Mouse (Mus musculus) intestine, embryonic 15.5 days (tissue): ENCODE measurements around the gene Zfc3h1. TPM values are rescaled to one million over a fixed set of nuclear protein-coding genes. Genes with fewer than 3 reads are reported as not detected.
A peak's percentile ranks its signal among the peaks of the same experiment; 100 is the strongest.

ENCODE experiments used
- ATAC-seq: fragments of 200-750 bp; cut with Nextera tagmentation; 2 replicates; pipeline ENCODE4 v1.8.0; 2017; ENCODE audit warnings: moderate TSS enrichment, moderate library complexity
- H3K27ac ChIP-seq: fragments of 300-500 bp; sonication (generic); 2 replicates; pipeline ENCODE4 v1.5.1; 2015; ENCODE audit warnings: mild to moderate bottlenecking, inconsistent platforms
- H3K27me3 ChIP-seq: fragments of 300-500 bp; sonication (generic); replicated peaks from 2 replicates; pipeline ENCODE4 v1.6.1; 2015; ENCODE audit warnings: inconsistent platforms
- H3K36me3 ChIP-seq: fragments of 300-500 bp; sonication (generic); 2 replicates; pipeline ENCODE4 v1.6.1; 2015; ENCODE audit warnings: inconsistent platforms
- H3K4me1 ChIP-seq: fragments of 300-500 bp; sonication (generic); replicated peaks from 2 replicates; pipeline ENCODE4 v1.6.1; 2015; ENCODE audit warnings: inconsistent platforms
- H3K4me2 ChIP-seq: fragments of 300-500 bp; sonication (generic); replicated peaks from 2 replicates; pipeline ENCODE4 v1.6.1; 2015; ENCODE audit warnings: mild to moderate bottlenecking, inconsistent platforms
- H3K4me3 ChIP-seq: fragments of 300-500 bp; sonication (generic); replicated peaks from 2 replicates; pipeline ENCODE4 v1.5.1; 2015; ENCODE audit warnings: inconsistent platforms
- H3K9ac ChIP-seq: fragments of 300-500 bp; sonication (generic); 2 replicates; pipeline ENCODE4 v1.6.1; 2015; ENCODE audit warnings: inconsistent platforms
- H3K9me3 ChIP-seq: fragments of 300-500 bp; sonication (generic); 2 replicates; pipeline ENCODE4 v1.6.1; 2016; ENCODE audit warnings: inconsistent platforms
- WGBS: fragments of 180-500 bp; shearing (Covaris S2); methylation state at CpG from one replicate; pipeline ENCODE4 v1.1.7; 2015; 5-methylcytosine and 5-hydroxymethylcytosine counted together
- polyA plus RNA-seq: library from polyadenylated mRNA; unstranded; fragments of >200 nt; fragmentation: Nextera tagmentation; extraction: Ambion mirVana; gene quantifications from 2 replicates; pipeline ENCODE4 v1.2.1, GENCODE M21; 2015

Zfc3h1 gene
- polyA plus RNA-seq, 1 experiment from 2014 or later: 17.0 TPM

DNA sequence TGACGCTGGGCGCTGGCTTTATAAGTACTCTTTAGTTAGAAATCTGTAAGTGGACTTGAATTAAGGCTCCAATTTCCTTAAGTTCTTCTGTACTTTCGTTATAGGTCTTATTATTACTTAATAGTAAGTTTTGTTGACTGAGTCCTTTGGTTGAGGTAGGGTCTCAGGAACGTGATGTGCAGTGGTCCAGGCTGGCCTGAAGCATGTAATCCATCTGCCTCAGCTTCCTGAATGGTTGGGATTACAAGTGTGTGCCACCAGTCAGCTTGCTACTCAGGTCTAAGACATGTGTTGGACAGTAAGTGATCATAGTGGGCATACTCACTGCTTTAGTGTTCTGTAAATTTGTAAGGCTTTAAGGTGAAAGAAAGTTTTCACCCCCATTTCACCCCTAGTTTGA, 6.3 kb downstream of the Zfc3h1 start:
- Histone ChIP-seq H3K36me3 (0 out of 2 replicates have a peak, but pooled peaks cover 3% of the 10 kb centered on the region), H3K4me2 (no peak overlapping the region), H3K27ac (no peak overlapping the region), H3K9me3 (no peaks in the 10 kb centered on the region), H3K4me3 (no peak overlapping the region), H3K27me3 (no peaks in the 10 kb centered on the region), H3K9ac (no peak overlapping the region), H3K4me1 (0 out of 2 replicates have a peak, but pooled peaks cover 4% of the 10 kb centered on the region)
- WGBS: 89% methylated on average over 4 of the region's 4 CpGs
- no peak for ATAC-seq

DNA sequence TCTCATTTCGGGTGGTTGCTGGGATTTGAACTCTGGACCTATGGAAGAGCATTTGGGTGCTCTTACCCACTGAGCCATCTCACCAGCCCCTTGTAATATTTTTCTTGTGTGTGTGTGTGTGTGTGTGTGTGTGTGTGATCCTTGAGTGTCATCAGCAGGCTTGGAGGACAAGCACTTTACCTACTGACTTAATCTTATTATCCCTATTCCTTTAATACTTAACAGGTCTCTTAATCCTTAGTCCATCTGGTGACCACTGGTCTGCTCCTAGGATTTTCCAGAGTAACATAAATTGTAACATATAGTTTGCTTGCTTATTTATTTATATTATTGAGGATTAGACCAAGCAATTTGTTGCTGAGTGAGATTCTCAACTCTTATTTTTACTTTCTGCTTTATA, 7.1 kb downstream of the Zfc3h1 start:
- 0 out of 2 replicates have a peak, but pooled peaks cover 3% of the 10 kb centered on the region for H3K36me3 ChIP-seq
- H3K27me3 ChIP-seq: no peaks in the 10 kb centered on the region
- H3K4me1 ChIP-seq: 0 out of 2 replicates have a peak, but pooled peaks cover 6% of the 10 kb centered on the region
- no peak for ATAC-seq
- H3K4me3 ChIP-seq: no peak overlapping the region
- no peak overlapping the region for H3K4me2 ChIP-seq
- no peak overlapping the region for H3K27ac ChIP-seq
- H3K9ac ChIP-seq: no peak overlapping the region
- H3K9me3 ChIP-seq: no peaks in the 10 kb centered on the region
- 86% methylated on average over 1 of the region's 1 CpGs for WGBS

DNA sequence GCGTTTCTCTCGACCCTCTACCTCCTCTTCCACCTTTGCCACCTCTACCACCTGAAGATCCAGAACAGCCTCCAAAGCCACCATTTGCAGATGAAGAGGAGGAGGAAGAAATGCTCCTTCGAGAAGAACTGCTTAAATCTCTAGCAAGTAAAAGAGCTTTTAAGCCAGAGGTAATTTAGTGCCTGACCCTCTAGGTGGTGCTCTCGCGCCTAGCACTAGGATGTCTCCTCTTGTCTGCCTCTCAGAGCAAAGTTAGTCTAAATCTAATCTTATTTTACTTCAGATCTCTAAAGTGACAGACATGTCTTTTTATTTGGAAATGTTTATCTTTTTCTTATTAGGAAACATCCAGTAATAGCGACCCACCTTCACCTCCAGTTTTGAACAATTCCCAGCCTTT, 21.6 kb downstream of the Zfc3h1 start:
- Histone ChIP-seq H3K9me3 (no peaks in the 10 kb centered on the region), H3K4me1 (no peaks in the 10 kb centered on the region), H3K9ac (no peak overlapping the region), H3K27me3 (no peaks in the 10 kb centered on the region), H3K27ac (no peak overlapping the region), H3K4me3 (no peak overlapping the region), H3K4me2 (no peak overlapping the region), H3K36me3 (peaks cover 12% of the 10 kb centered on the region)
- peak; percentile 45; the same call in 1 of the 2 replicates for ATAC-seq
- 64% methylated on average over 6 of the region's 6 CpGs for WGBS

DNA sequence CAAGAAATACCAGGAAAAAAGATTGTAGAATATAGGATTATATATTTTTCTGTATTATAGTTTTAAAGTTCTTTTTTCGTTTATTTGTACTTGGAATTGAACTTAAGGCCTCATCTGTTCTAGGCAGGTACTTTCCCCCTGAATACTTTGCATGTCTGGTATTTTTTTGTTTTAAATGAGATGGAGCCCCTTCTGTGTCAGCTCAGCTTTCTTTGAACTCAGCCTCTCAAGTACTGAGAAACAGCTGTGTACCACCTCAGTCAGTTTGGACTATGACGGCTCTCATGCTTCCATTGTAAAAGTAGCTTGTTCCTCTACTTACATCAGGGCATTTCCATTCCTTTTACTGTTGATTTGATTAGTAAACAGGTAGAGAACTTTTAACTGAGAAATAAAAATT, 28.7 kb downstream of the Zfc3h1 start:
- Histone ChIP-seq H3K4me1 (no peaks in the 10 kb centered on the region), H3K27ac (no peak overlapping the region), H3K9me3 (no peaks in the 10 kb centered on the region), H3K4me2 (no peak overlapping the region), H3K4me3 (no peak overlapping the region), H3K36me3 (peaks cover 20% of the 10 kb centered on the region), H3K9ac (no peak overlapping the region), H3K27me3 (no peaks in the 10 kb centered on the region)
- 88% methylated on average over 2 of the region's 2 CpGs for WGBS
- ATAC-seq: no peak

DNA sequence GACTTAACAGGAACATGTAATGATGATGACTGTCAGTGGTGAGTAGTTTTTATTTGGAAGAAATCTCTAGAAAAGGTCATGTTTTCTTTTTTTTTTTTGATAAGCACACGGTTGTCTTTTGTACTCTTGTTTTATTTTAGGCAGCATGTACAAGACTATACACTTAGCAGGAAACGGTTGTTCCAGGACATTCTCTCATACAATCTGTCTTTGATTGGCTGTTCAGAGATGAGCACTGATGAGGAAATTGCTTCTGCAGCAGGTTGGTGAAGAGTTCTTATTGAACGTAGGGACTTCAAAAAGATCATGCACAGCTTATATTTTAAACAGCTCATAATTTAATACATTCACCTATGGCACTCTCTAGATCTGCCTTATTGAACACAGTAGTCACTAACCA, 29.3 kb downstream of the Zfc3h1 start:
- Histone ChIP-seq H3K4me2 (no peak overlapping the region), H3K9me3 (no peaks in the 10 kb centered on the region), H3K4me3 (no peak overlapping the region), H3K9ac (no peak overlapping the region), H3K4me1 (no peaks in the 10 kb centered on the region), H3K27me3 (no peaks in the 10 kb centered on the region), H3K27ac (no peak overlapping the region), H3K36me3 (peaks cover 20% of the 10 kb centered on the region)
- WGBS: 85% methylated on average over 3 of the region's 3 CpGs
- ATAC-seq: no peak

DNA sequence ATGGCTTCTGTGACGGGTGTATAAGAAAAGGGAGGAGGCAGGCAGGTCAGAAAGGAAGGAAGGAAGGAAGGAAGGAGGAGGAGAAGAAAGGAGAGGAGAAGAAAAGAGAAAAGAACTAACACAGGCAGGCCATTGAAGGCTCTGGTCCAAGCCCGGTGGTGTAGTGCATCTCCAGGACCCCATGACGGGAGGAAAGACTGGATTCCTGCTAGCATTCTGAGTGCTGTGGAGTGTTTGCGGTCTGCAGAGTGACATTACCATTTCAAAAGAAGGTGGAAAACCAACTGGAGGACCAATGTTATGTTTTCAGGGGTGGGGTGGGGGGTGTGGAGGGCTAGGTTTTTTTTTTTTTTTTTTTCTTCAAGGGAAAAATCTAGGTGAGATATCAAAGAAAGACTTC, 37.2 kb downstream of the Zfc3h1 start:
- H3K4me2 ChIP-seq: no peak overlapping the region
- no peaks in the 10 kb centered on the region for H3K4me1 ChIP-seq
- H3K4me3 ChIP-seq: no peak overlapping the region
- H3K36me3 ChIP-seq: peaks cover 14% of the 10 kb centered on the region
- H3K9ac ChIP-seq: no peak overlapping the region
- no peak for ATAC-seq
- WGBS: 90% methylated on average over 4 of the region's 4 CpGs
- no peak overlapping the region for H3K27ac ChIP-seq
- H3K9me3 ChIP-seq: no peaks in the 10 kb centered on the region
- H3K27me3 ChIP-seq: no peaks in the 10 kb centered on the region

DNA sequence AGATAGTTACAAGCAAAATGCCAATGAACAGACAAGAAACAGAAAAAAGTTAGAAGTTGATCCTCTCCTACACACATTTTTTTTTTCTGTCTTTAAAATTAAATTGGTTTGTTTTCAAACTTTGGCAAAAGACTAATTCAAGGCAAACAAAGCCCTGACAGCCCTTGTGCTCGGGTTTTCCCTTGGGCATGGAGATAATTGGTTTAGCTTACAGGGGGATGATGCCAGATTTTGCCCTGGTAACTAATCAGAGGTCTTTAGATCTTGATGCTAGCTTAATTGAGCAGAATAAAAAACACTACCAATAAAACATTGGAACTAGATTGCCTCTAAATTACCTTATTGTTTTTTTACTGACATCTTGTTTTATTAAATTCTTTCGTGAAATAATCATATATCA, 40.6 kb downstream of the Zfc3h1 start:
- Histone ChIP-seq H3K4me1 (no peaks in the 10 kb centered on the region), H3K4me3 (no peak overlapping the region), H3K4me2 (no peak overlapping the region), H3K9me3 (no peaks in the 10 kb centered on the region), H3K27ac (no peak overlapping the region), H3K36me3 (peaks cover 28% of the 10 kb centered on the region), H3K27me3 (no peaks in the 10 kb centered on the region), H3K9ac (no peak overlapping the region)
- 80% methylated on average over 2 of the region's 2 CpGs for WGBS
- ATAC-seq: no peak

DNA sequence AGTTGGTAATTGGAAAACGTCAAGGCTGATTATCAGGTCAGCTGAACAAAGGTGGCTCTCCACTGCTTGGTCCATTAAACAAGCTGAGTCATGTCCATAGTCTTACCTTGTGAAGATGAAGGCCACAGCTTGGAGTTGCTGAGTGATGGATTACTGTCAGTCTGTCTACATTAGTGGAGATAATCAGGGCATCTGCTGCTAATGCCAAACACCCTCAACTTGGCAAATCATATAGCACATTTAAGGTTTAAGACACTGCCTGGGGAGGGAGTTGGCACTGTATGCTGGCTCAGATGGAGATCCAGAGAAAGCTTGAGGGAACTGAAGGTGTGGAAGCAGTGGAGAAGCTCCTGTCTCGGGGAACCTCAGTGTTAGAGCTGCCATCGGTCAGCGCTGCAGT, 52.5 kb downstream of the Zfc3h1 start:
- no peaks in the 10 kb centered on the region for H3K36me3 ChIP-seq
- H3K4me2 ChIP-seq: no peak overlapping the region
- H3K9ac ChIP-seq: no peak overlapping the region
- H3K27me3 ChIP-seq: no peaks in the 10 kb centered on the region
- no peaks in the 10 kb centered on the region for H3K4me1 ChIP-seq
- H3K27ac ChIP-seq: no peak overlapping the region
- ATAC-seq: no peak
- no peak overlapping the region for H3K4me3 ChIP-seq
- WGBS: 86% methylated on average over 4 of the region's 4 CpGs
- H3K9me3 ChIP-seq: no peaks in the 10 kb centered on the region

DNA sequence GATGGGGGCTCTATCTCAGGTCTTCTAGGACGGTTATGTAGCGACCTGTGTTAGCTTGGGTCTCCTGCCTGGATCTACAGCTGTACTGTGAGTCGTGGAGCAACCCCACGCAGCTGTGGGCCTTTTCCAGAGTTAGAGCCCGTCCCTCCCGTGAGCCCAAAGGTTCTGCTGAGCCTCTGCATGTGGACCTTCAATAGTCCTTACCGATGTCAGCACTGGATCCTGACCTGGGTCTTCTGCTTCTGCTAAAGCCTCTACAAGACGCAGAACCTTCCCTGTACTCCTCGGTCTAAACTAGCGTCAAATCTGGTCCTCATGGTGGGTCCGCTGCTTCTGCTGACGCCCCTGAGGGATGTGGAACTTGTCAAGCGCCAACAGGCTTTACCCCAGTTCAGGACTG, 63.9 kb downstream of the Zfc3h1 start:
- Histone ChIP-seq H3K9me3 (no peaks in the 10 kb centered on the region), H3K27ac (no peak overlapping the region), H3K4me3 (no peak overlapping the region), H3K9ac (no peak overlapping the region), H3K36me3 (no peaks in the 10 kb centered on the region), H3K4me1 (no peaks in the 10 kb centered on the region), H3K27me3 (no peaks in the 10 kb centered on the region), H3K4me2 (no peak overlapping the region)
- no peak for ATAC-seq
- WGBS: 92% methylated on average over 13 of the region's 13 CpGs

DNA sequence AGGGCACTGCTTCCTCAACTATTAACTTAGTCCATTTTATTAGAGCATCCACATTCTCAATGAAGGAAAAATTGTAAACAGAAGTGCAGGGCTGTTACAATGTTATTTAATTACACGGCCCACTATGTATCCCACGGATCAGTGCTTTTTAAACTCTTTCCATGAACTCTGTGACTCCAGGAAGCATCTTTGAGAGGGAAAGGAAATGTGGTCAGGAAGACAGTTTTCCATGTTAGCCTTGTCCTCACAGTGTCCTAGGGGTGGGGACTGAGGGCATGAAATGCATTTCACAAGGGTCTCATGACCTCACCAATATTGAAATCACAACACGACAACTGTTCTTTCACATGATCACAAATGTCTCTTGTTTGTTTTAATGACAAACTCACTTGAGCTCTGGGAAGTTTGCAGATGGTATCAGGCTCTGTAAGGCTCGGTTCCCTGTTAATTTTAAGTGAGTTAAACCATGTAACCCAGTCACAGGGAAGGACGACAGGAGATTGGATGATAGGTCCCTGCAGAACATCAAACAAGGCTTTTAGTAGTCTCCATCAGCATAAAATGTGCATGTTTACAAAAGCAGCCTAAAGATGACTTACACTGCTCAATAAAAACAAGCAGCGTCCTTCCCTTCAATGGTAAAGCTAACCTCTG, 72.7 kb downstream of the Zfc3h1 start:
- H3K4me1 ChIP-seq: no peaks in the 10 kb centered on the region
- no peaks in the 10 kb centered on the region for H3K27me3 ChIP-seq
- no peak for ATAC-seq
- WGBS: 22% methylated on average over 6 of the region's 6 CpGs
- H3K4me2 ChIP-seq: no peak overlapping the region
- H3K9ac ChIP-seq: no peak overlapping the region
- H3K4me3 ChIP-seq: no peak overlapping the region
- H3K36me3 ChIP-seq: no peaks in the 10 kb centered on the region
- H3K9me3 ChIP-seq: no peaks in the 10 kb centered on the region
- H3K27ac ChIP-seq: no peak overlapping the region

DNA sequence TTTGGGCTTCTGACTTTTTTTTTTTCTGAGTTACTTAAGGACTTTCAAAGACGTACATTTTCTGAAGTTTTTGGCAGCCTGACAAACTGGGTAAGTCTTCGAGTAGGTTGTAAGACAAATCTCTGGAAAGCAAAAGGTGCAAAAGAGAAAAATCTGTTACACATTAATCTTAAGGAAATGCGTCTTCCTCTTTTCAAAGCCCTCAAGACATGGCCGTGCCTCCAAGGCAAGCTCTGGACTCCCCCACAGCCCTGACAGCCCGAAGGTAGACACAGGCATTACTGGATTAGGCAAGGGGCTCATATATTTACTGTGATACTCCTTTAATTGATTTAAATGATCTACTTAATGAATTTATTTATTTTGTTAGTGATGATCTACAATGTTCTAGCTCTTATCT, 77.9 kb downstream of the Zfc3h1 start:
- Histone ChIP-seq H3K36me3 (no peaks in the 10 kb centered on the region), H3K9me3 (no peaks in the 10 kb centered on the region), H3K27me3 (no peaks in the 10 kb centered on the region), H3K4me1 (no peaks in the 10 kb centered on the region), H3K4me2 (no peak overlapping the region), H3K4me3 (no peak overlapping the region), H3K9ac (no peak overlapping the region), H3K27ac (no peak overlapping the region)
- ATAC-seq: no peak
- 55% methylated on average over 5 of the region's 5 CpGs for WGBS

DNA sequence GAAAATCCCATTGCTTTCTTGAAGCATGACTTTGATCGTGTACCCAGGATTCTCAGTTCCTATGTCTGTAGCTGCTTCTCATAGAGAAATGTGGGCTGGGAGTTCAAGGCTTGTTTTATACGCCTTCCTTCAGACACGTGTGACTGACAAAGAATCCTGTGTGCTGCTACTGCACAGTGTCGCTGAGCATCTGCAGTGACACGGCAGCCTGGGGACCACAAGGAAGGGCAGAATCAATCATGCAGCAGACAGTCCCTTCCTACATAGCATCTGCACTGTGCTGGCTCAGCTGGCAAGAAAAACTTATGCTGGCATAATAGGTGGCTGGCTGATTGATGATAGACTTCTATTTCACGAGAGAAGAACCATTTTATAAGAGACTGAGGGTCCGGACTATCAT, 80.3 kb downstream of the Zfc3h1 start:
- no peaks in the 10 kb centered on the region for H3K36me3 ChIP-seq
- no peak for ATAC-seq
- H3K4me1 ChIP-seq: no peaks in the 10 kb centered on the region
- no peaks in the 10 kb centered on the region for H3K27me3 ChIP-seq
- WGBS: 77% methylated on average over 7 of the region's 7 CpGs
- H3K4me3 ChIP-seq: no peak overlapping the region
- H3K27ac ChIP-seq: no peak overlapping the region
- H3K4me2 ChIP-seq: no peak overlapping the region
- H3K9ac ChIP-seq: no peak overlapping the region
- no peaks in the 10 kb centered on the region for H3K9me3 ChIP-seq

DNA sequence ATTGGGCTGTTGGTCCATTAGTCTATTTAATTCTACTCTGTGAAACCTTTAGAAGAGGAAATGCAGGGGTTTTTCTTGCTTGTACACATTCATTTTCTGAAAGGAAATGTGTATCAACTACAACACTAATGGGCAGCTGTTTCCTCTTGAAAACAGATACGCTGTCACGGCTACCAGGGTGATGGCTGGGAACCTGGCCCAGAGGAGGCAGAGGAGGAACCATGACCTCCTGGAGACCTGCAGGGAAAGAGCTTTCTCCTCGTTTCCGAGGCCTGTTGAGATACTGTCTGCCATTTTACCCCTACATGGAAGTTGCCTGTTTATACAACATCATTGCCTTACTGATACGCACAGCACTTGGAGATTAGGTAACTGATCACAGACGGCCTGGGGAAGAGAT, 81.0 kb downstream of the Zfc3h1 start:
- Histone ChIP-seq H3K4me2 (no peak overlapping the region), H3K9ac (no peak overlapping the region), H3K27ac (no peak overlapping the region), H3K27me3 (no peaks in the 10 kb centered on the region), H3K4me3 (no peak overlapping the region), H3K4me1 (no peaks in the 10 kb centered on the region), H3K9me3 (no peaks in the 10 kb centered on the region), H3K36me3 (no peaks in the 10 kb centered on the region)
- ATAC-seq: no peak
- WGBS: 42% methylated on average over 6 of the region's 6 CpGs
